Mouse (Mus musculus) E14TG2a.4 (cell line): ENCODE results near the gene Zfhx3.

Experiments
- CTCF ChIP-seq: conservative IDR thresholded peaks from 2 replicates; pipeline ENCODE4 v1.5.1; 2014; ENCODE audit warnings: low read length
- NANOG ChIP-seq: IDR thresholded peaks from 2 replicates; pipeline ENCODE4 v1.6.1; 2014; ENCODE audit warnings: borderline replicate concordance, low read length, mixed read lengths

DNA sequence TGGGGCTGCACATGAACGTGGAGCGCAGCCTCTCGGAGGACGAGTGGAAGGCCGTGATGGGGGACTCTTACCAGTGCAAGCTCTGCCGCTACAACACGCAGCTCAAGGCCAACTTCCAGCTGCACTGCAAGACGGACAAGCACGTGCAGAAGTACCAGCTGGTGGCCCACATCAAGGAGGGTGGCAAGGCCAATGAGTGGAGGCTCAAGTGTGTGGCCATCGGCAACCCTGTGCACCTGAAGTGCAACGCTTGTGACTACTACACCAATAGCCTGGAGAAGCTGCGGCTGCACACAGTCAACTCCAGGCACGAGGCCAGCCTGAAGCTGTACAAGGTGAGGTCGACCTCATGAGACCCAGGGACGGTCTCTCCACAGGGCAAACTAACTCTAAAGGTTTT lies 857.9 kb downstream of the Zfhx3 start:
- TF ChIP-seq CTCF: no peak
- TF ChIP-seq NANOG: no peak
